Mouse (Mus musculus) embryo, embryonic 11.5 days (tissue): Measurements from ENCODE around the gene Odf3l2.

Experiments
- DNase-seq: peaks from one replicate; pipeline ENCODE4 v3.0.0-alpha.2; 2012; ENCODE audit warnings: low read depth, low spot score

Gene Odf3l2

DNA sequence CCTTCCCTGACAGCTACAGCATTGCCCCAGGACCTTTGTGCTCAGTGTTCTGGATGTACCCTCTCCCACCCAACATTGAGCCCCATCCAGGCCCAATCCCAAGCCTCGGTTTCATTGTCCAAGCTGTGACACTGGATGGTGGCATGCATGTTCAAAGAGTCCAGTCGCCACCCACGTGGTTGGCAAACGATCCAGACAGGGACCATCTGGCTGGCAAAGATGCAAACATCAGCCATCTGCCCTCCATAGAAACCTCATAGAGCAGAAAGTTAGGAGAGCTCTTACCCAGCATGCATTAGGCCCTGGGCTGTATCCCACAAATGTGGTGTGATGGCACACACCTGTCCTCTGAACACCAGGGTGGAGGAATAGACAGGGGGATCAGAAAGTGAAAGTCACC lies 14.1 kb downstream of the Odf3l2 start:
- DNase-seq, result no peak

DNA sequence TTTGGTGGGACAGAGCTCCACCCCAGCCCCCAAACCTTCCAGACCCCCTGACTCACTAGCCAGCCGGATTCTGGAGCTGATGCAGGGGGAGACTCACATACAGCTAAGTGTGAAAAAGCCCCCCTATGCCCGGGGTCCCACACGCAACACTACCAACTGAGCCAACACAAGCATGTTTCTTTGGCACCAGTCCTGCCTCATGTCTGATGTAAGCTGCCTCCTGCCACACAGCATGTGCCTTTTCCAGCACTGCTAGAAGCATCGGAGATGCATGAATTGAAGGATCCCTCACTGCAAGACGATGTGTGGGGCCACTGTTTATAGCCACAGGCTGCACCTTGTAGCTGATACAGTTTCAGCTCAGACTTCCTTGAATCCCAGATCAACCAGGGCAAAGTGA lies 17.2 kb downstream of the Odf3l2 start:
- no peak for DNase-seq

DNA sequence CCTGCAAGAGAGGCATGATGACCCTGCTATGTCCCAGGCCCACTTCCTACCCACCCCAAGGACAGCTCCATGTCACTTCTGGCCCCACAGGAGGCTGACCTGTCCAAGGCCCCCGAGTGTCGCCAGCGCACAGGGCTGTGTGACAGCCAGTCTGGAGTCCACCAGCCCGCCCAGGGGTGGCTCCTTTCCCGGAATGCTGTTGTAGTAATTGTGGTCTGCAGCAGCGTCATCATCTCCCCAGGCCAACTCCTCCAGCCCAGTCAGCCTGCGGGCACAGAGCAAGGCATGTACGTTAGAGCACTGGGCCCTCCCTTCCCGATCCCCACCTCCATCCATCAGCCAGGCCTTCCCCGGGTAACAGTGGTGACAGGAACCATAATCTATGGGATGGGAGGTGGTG lies 19.4 kb downstream of the Odf3l2 start:
- no peak for DNase-seq

GRCm38 (mm10) chr10:79625398-79625797 lies 20.1 kb downstream of the Odf3l2 start:
- no peak for DNase-seq

DNA sequence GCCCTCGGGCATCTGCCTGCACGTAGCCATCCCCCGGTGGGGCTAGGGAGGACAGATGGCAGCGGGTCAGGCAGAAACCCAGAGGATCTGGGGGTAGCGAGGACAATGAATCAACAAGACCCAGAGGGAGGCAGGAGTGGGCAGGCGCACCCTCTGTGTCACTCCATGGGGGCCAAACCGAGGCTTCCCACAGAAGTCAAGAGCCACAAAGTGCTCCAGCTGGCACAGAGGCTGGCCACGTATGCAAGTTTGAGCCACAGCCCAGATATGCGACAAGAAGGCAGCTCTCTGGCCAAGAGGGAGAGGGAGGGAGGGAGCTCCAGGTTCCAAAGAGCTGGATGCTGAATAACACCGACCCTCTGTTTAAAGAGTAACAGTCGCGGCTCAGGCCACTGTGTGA lies 21.6 kb downstream of the Odf3l2 start:
- DNase-seq, result no peak

DNA sequence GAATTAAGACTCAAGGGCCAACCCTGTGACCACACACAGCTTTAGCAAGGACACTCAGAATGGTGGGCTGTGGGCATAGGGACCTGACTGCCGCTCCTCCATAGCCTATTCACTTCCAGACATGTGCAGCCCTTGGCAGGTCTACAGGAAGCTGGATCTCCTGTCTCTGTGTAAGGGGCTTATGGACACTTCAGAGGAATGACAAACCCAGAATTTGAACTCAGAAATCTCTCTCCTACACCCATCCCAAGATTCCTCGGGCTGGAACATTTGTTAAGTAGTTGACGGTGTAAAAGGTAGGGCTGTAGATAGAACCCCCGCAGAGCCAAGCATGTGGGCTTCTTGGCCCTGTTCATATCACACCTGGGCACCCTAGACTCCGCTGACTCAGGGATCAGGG lies 29.2 kb downstream of the Odf3l2 start:
- DNase-seq, result no peak

- DNase-seq, result no peak
Measured at GRCm38 (mm10) chr10:79615860-79616259, 29.7 kb downstream of the Odf3l2 start.

DNA sequence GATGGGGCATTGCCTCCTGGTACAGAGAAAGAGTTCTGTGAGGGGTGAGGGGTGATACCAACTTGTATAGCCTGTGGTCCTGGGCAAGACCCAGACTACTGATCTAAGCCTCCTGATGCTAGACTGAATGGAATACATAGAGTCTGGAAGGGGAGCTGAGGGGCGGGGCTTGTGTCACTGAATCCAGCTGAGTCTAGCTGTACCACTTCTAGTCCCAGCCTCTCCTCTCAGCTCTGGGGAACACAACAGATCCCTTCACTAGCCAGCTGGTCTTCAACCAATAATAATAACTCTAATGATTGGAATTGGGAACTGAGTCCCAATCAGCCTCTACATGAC lies 31.3 kb downstream of the Odf3l2 start:
- no peak for DNase-seq

- DNase-seq, result peak; percentile 67
Measured at GRCm38 (mm10) chr10:79613578-79614304, 31.8 kb downstream of the Odf3l2 start, which contains the start of gene C2cd4c. Gene C2cd4c (minus strand): TSS chr10:79614025.

DNA sequence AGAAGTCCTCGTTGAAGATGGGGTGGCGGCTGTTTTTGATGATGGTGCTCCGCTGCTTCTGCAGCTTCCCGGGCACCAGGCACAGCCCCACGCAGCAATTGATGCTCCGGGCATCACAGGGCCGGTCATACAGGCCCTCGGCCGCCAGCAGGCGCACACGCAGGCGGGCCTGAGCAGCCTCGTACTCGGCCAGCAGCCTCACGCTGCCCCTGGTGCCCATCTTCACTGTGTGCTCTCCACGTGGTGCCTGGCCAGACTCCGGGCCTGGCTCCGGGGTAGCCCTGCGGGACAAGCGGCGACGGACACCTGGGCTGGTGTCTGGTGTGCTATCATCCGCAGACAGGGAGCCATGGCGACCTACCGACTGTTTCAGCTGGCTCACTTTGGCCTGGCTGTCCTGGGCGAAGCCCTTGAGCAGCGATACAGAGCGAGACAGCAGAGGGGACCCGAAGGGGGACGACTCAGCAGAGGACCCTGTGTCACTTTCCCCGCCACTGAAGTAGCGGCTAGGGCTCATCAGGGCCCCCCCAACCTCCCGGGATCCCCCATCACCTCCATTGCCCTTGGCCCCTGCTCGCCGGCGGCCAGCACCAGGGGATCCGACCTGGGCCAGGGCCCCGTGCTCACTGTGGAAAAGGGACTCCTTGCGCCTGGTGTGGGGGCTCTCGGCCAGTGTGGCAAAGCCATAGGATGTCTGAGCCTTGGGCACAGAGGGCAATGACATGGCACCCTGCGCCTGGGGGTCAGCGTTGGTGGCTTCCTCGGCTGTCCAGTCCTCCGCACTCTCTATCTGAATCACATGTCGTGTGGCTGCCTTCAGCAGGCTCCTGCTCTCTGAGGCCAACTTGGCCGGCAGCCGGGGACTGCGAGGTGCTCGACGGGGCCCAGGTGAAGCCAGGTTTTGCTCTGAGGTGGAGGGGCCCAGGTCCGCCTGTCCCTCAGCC lies 33.1 kb downstream of the Odf3l2 start:
- DNase-seq, result peak; percentile 8

DNA sequence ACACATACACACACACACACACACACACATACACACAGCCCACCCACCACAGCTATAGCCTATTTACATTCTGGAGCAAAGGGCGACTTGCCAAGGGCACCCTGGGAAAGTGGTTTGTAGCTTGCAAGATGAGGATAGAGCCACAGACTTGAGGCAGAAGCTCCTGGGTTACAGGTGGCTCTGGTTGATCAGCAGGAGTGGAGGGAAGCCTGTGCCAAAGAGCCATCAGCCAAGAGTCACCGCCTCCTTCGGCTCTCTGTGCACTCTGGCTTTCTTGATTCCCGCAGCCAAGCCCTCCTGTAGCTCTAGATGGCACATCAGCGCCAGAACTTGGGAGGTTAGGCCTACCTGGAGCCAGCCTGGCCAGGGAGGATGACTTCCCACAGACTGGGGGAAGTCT lies 34.2 kb downstream of the Odf3l2 start:
- DNase-seq, result no peak

GRCm38 (mm10) chr10:79609276-79609675 lies 36.3 kb downstream of the Odf3l2 start:
- DNase-seq, result no peak

DNA sequence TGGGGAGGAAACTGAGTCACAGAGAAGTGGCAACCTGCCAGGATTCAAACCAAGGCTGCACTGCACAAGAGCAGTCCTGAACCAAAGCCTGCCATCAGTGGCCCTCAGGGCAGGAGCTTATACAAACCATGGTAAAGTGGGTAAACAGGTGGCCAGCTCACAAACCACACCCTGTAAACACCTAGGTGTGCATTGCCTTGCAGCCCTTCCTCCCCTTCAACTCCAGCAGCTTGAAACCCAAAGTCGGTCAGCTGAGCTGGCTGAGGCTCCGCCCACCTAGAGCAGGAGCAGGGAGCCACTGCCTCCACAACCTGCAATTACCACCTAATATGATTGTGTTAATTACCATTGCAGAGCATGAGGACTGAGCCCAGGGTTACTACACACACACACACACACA lies 37.6 kb downstream of the Odf3l2 start:
- no peak for DNase-seq

- DNase-seq, result no peak
Measured at GRCm38 (mm10) chr10:79606537-79606936, 39.0 kb downstream of the Odf3l2 start.

DNA sequence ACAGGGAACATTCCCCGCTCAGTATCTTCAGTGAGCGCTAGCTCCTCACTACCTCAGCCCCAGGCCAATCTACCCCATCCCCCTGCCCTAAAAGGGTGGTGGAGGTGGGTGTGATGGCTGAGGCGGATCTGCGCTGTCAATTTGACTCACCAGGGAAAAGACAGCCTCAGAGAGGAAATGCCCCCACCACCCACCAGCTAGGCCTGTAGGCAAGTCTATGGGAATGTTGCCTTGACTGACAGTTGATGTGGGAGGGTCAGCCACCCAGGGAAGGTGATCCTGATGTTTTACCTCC lies 47.7 kb downstream of the Odf3l2 start:
- DNase-seq, result no peak

DNA sequence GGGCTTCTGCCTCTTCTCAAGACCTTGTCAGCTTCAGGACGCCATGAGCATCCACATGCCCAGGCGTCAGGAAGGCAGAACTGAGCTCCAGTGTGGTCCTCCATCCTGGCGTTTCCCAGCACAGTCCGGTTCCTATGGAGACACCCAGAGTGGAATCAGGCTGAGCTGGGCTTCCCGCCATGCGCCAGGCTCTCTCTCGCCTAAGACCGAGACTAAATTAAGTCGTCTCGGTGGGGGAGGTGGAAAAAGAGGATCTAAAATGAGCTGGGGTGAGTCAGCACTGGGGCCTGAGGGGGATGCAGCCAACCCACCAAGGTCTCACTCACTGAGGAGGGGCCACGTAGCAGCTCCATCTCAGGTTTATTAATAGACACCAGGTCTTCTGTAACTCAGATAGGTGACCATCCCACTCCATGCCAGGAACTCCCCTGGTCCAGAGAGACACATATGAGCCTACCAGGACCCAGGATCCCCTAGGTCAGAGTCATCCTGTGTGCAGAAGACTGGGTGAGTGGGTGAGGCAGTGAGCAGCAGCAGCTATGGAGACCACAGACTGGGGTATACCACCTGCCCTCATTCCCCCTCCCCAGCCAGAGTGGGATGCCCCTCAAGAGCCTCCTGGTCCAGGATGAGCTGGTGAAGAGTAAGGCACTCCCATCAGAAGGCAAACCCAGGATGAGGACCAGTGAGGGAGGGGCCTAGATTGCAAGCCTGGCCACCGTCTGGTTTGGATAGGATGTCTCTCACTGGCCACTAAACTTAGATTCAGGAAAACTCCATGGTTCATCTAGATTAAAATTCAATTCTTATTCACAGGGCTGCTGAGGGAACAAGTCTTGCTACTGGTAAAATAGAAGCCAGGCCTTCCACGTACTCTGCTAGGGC lies 48.2 kb downstream of the Odf3l2 start:
- no peak for DNase-seq

GRCm38 (mm10) chr10:79595590-79595929 lies 50.0 kb downstream of the Odf3l2 start:
- no peak for DNase-seq

GRCm38 (mm10) chr10:79594872-79595589 lies 50.5 kb downstream of the Odf3l2 start:
- DNase-seq, result peak; percentile 61

GRCm38 (mm10) chr10:79594111-79594510 lies 51.4 kb downstream of the Odf3l2 start:
- DNase-seq, result no peak

GRCm38 (mm10) chr10:79590702-79591101 lies 54.8 kb downstream of the Odf3l2 start:
- DNase-seq, result no peak
